Mouse (Mus musculus) erythroblast, embryonic 14.5 days (primary cell): ENCODE measurements around the gene Gm3043. TPM values are rescaled to one million over a fixed set of nuclear protein-coding genes. Genes with fewer than 3 reads are reported as not detected.
"Not testable (repeated sequence)": the region's sequence is repeated elsewhere in the genome, so short reads cannot be mapped to it uniquely, and the experiment has no call there.

ENCODE experiments used
- H3K27me3 ChIP-seq: 2 replicates; pipeline ENCODE4 v1.6.1; 2012; ENCODE audit warnings: inconsistent platforms; ENCODE audit not compliant: control insufficient read depth
- H3K36me3 ChIP-seq: 2 replicates; pipeline ENCODE4 v1.6.1; 2012; ENCODE audit warnings: mild to moderate bottlenecking, inconsistent platforms; ENCODE audit not compliant: control insufficient read depth
- H3K4me1 ChIP-seq: 2 replicates; pipeline ENCODE4 v1.6.1; 2012; ENCODE audit warnings: inconsistent platforms; ENCODE audit not compliant: control insufficient read depth
- H3K4me3 ChIP-seq: replicated peaks from 2 replicates; pipeline ENCODE3; 2012; ENCODE audit warnings: moderate library complexity, mild to moderate bottlenecking, inconsistent platforms
- H3K9me3 ChIP-seq: 2 replicates; pipeline ENCODE4 v1.6.1; 2012; ENCODE audit warnings: low read length, inconsistent platforms, mixed read lengths; ENCODE audit not compliant: control insufficient read depth
- polyA plus RNA-seq: library from polyadenylated mRNA; stranded (reverse); fragments of >175 nt; gene quantifications from 2 replicates; pipeline ENCODE4 v1.2.3, GENCODE M21; 2012

Gm3043 gene
- not detected in 2 replicates for polyA plus RNA-seq

GRCm38 (mm10) chr14:3688483-3688882 is at the start of gene Gm3043:
Gene Gm3043 (plus strand): TSS chr14:3688783.
- H3K4me1 ChIP-seq, H3K36me3 ChIP-seq, H3K27me3 ChIP-seq, H3K9me3 ChIP-seq, H3K4me3 ChIP-seq: not testable (repeated sequence)

- H3K4me1 ChIP-seq, H3K27me3 ChIP-seq, H3K36me3 ChIP-seq, H3K9me3 ChIP-seq, H3K4me3 ChIP-seq: not testable (repeated sequence)
These were observed 36.9 kb upstream of the Gm3043 start, which contains the start of gene Gm3020 for GRCm38 (mm10) chr14:3651730-3652129. Gene Gm3020 (plus strand): TSS chr14:3652030.

Other genes with a start within 250 kb of the Gm3043 start
- gene Gm10408, start 239.4 kb upstream of the Gm3043 start, polyA plus RNA-seq: not detected in 2 replicates
- gene Gm3012, start 54.3 kb upstream of the Gm3043 start, polyA plus RNA-seq: not detected in 2 replicates
- gene Gm3020, start 36.8 kb upstream of the Gm3043 start, polyA plus RNA-seq: not detected in 2 replicates
- not detected in 2 replicates for gene Gm3002, start 121.3 kb downstream of the Gm3043 start, polyA plus RNA-seq
- not detected in 2 replicates for gene Gm3033, start 157.5 kb downstream of the Gm3043 start, polyA plus RNA-seq
- not detected in 2 replicates for gene Gm2916, start 195.4 kb downstream of the Gm3043 start, polyA plus RNA-seq
- gene Gm3029, start 243.0 kb downstream of the Gm3043 start, polyA plus RNA-seq: not detected in 2 replicates